Mouse (Mus musculus) lung, embryonic 16.5 days (tissue): ENCODE data around the gene Tnfaip2. TPM values are rescaled to one million over a fixed set of nuclear protein-coding genes. Genes with fewer than 3 reads are reported as not detected.

Experiments used
- ATAC-seq: fragments of 200-750 bp; cut with Nextera tagmentation; 2 replicates; pipeline ENCODE4 v1.8.0; 2017; ENCODE audit warnings: low read depth, mild to moderate bottlenecking, moderate library complexity
- H3K27ac ChIP-seq: fragments of 300-500 bp; sonication (generic); 2 replicates; pipeline ENCODE4 v1.5.1; 2014; ENCODE audit warnings: mild to moderate bottlenecking, control low read depth, low read length
- H3K27me3 ChIP-seq: fragments of 300-500 bp; sonication (generic); 2 replicates; pipeline ENCODE4 v1.6.1; 2014; ENCODE audit warnings: low read depth, low read length, mixed read lengths; ENCODE audit not compliant: control insufficient read depth, insufficient read depth
- H3K36me3 ChIP-seq: fragments of 300-500 bp; sonication (generic); 2 replicates; pipeline ENCODE4 v1.6.1; 2014; ENCODE audit warnings: low read length; ENCODE audit not compliant: control insufficient read depth, insufficient read depth
- H3K4me1 ChIP-seq: fragments of 300-500 bp; sonication (generic); replicated peaks from 2 replicates; pipeline ENCODE4 v1.6.1; 2014; ENCODE audit warnings: low read length, mixed read lengths; ENCODE audit not compliant: control insufficient read depth, insufficient read depth
- H3K4me2 ChIP-seq: fragments of 300-500 bp; sonication (generic); 2 replicates; pipeline ENCODE4 v1.6.1; 2014; ENCODE audit warnings: low read depth, low read length, control low read depth
- H3K4me3 ChIP-seq: fragments of 300-500 bp; sonication (generic); 2 replicates; pipeline ENCODE4 v1.5.1; 2014; ENCODE audit warnings: mild to moderate bottlenecking, low read length, control low read depth
- H3K9ac ChIP-seq: fragments of 300-500 bp; sonication (generic); 2 replicates; pipeline ENCODE4 v1.6.1; 2014; ENCODE audit warnings: low read length, control low read depth
- H3K9me3 ChIP-seq: fragments of 300-500 bp; sonication (generic); 2 replicates; pipeline ENCODE4 v1.6.1; 2016; ENCODE audit warnings: low read length; ENCODE audit not compliant: control insufficient read depth
- WGBS: fragments of 180-500 bp; shearing (Covaris S2); extraction: QIAGEN DNeasy Blood & Tissue Kit; methylation state at CpG from one replicate; pipeline ENCODE4 v1.1.7; 2014; 5-methylcytosine and 5-hydroxymethylcytosine counted together
- polyA plus RNA-seq: library from polyadenylated mRNA; unstranded; fragments of >200 nt; fragmentation: Nextera tagmentation; extraction: Ambion mirVana; gene quantifications from 2 replicates; pipeline ENCODE4 v1.2.1, GENCODE M21; 2015

Tnfaip2 gene
- polyA plus RNA-seq, 1 experiment from 2014 or later, result 6.9 TPM

DNA sequence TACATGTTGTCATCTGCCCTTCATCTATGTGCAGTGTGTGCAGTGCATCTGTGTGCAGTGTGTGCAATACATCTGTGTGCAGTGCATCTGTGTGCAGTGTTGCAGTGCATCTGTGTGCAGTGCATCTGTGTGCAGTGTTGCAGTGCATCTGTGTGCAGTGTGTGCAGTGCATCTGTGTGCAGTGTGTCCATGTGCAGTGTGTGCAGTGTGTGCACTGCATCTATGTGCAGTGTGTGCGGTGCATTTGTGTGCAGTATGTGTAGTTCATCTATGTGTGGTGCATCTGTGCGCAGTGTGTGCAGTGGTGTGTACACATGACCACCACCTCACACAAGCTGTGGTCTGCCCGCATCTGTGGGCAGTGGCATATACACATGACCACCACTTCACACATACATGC, 24.1 kb downstream of the Tnfaip2 start:
- H3K4me2 ChIP-seq, result no peak overlapping the region
- no peaks in the 10 kb centered on the region for H3K27me3 ChIP-seq
- H3K9ac ChIP-seq, result no peak overlapping the region
- 0 out of 2 replicates have a peak, but pooled peaks cover 2% of the 10 kb centered on the region for H3K4me1 ChIP-seq
- no peaks in the 10 kb centered on the region for H3K9me3 ChIP-seq
- H3K4me3 ChIP-seq, result no peak overlapping the region
- WGBS, result 92% methylated on average over 3 of the region's 3 CpGs
- no peak overlapping the region for H3K27ac ChIP-seq
- ATAC-seq, result no peak
- H3K36me3 ChIP-seq, result no peaks in the 10 kb centered on the region

DNA sequence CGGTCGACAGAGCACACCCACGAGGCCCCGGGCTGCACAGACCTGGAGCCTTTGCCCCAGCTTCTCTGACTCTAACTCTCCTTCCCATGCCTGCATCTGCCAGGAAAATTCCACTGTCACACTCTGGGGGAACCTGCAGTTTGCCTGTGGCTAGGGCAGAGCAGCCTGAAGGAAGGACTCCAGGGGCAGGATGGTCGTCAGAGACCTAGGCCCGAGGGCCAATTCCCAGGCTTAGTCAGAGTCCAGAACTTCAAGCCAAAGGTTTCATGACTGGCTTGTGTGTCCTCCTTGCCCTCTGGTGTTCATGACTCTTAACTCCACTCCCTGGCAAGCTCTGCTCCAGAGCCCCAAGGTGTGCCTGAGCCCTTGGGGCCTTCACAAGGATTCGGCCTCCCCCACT, 25.9 kb downstream of the Tnfaip2 start:
- Histone ChIP-seq H3K4me2 (no peak overlapping the region), H3K4me3 (no peak overlapping the region), H3K4me1 (no peaks in the 10 kb centered on the region), H3K27ac (no peak overlapping the region), H3K9ac (no peak overlapping the region), H3K9me3 (no peaks in the 10 kb centered on the region), H3K36me3 (no peaks in the 10 kb centered on the region), H3K27me3 (no peaks in the 10 kb centered on the region)
- no peak for ATAC-seq
- WGBS, result 81% methylated on average over 7 of the region's 7 CpGs

DNA sequence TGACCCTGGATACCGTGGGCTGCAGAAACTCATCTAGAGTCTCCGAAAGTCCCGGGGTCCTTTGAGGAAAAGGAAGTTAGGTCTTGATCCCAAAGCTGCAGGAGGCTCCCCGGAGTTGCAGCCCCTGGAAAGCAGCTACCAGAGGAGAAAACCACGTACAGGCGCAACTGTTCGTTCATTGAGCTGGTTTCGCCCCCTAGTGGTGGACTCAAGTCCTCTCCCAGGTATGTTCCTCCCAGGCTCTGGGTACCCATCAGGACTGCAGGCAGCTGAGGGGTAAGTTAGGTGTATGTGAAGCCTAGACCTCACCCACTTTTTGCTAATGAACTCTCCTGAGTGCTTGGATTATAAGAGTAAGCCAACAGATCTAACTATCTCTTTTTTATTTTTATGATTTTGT, 27.2 kb downstream of the Tnfaip2 start:
- Histone ChIP-seq H3K4me3 (no peak overlapping the region), H3K36me3 (no peaks in the 10 kb centered on the region), H3K4me2 (no peak overlapping the region), H3K9ac (no peak overlapping the region), H3K27ac (no peak overlapping the region), H3K9me3 (no peaks in the 10 kb centered on the region), H3K4me1 (no peaks in the 10 kb centered on the region), H3K27me3 (no peaks in the 10 kb centered on the region)
- peak; percentile 74; the same call in 1 of the 2 replicates for ATAC-seq
- WGBS, result 5% methylated on average over 8 of the region's 8 CpGs

DNA sequence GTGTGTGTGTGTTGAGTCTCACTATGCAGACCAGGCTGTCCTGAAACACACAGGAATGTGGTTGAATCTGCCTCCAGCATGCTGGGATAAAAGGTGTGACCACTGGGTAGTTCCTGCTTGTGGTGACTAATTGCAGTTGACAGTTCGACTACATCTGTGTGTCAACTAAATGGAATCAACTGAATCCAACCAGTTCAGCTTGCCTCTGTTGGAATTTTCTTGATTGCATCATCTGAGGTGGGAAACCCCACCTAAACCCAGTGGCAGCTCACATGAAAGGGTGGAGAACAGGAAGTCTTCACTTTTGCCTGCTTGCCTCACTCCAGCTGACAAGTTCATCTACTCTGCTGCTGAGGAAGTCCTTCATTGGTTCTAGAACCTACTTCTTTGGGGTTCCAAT, 28.9 kb downstream of the Tnfaip2 start:
- no peak overlapping the region for H3K4me3 ChIP-seq
- ATAC-seq, result no peak
- 43% methylated on average over 1 of the region's 1 CpGs for WGBS
- no peak overlapping the region for H3K27ac ChIP-seq
- H3K4me1 ChIP-seq, result no peaks in the 10 kb centered on the region
- H3K27me3 ChIP-seq, result no peaks in the 10 kb centered on the region
- H3K4me2 ChIP-seq, result no peak overlapping the region
- no peaks in the 10 kb centered on the region for H3K9me3 ChIP-seq
- H3K9ac ChIP-seq, result no peak overlapping the region
- H3K36me3 ChIP-seq, result no peaks in the 10 kb centered on the region

DNA sequence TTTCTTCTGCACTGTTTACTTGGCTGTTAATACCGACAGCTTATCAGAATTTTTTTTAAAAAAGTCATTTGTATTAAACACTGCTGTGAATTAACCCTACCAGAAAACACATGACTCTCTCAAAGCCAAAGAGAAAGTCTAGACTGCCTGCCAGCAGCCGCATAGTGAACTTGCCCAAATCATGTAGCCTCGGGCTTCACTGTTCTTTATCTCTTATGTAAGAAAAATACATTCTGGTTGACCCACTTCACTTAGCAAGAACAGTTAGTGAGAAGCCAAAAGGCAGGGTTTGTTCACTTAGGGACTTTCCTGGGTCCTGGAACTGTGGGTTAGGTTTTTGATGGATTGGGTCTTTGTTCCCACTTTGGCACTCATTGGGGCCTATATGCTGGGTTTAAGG, 29.5 kb downstream of the Tnfaip2 start:
- Histone ChIP-seq H3K4me3 (no peak overlapping the region), H3K4me2 (no peak overlapping the region), H3K36me3 (no peaks in the 10 kb centered on the region), H3K9ac (no peak overlapping the region), H3K9me3 (no peaks in the 10 kb centered on the region), H3K4me1 (no peaks in the 10 kb centered on the region), H3K27me3 (no peaks in the 10 kb centered on the region), H3K27ac (no peak overlapping the region)
- ATAC-seq, result no peak
- WGBS, result 54% methylated on average over 3 of the region's 3 CpGs

DNA sequence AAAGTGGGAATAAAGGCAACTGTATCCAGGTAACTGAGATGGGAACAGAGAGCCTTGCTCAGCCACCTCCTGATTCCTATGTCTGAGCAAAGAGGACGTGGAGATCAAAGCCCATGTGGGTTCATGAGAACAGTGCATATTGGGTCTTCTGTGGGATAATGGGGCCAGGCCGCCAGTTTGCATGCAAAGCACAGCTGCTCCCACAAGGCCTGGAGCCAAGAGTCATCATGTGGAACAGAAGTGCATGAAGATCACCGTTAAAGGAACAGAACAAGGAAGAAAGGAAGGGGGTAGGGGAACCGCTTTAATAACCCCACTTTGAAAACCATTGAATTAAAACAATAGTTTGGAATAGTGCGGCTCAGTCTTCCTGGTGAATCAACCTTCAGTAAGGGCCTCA, 30.6 kb downstream of the Tnfaip2 start:
- H3K4me3 ChIP-seq, result no peak overlapping the region
- no peak overlapping the region for H3K27ac ChIP-seq
- ATAC-seq, result no peak
- H3K9me3 ChIP-seq, result no peaks in the 10 kb centered on the region
- no peaks in the 10 kb centered on the region for H3K27me3 ChIP-seq
- H3K4me2 ChIP-seq, result no peak overlapping the region
- WGBS, result 66% methylated on average over 5 of the region's 5 CpGs
- no peak overlapping the region for H3K9ac ChIP-seq
- no peaks in the 10 kb centered on the region for H3K36me3 ChIP-seq
- H3K4me1 ChIP-seq, result no peaks in the 10 kb centered on the region

DNA sequence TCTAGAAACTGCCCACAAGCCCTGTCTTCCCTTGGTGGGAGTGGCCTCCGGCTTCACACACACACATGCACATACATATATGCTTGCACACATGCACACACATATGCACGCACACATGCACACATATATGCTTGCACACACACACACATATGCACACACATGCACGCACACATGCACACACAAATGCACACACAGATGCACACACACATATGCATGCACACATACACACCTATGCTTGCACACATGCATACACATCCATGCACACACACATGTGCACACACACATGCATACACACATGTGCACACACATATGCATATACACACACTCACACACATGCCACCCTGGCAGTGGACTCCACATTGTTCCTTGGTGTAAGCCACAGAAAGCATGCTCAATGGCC, 32.1 kb downstream of the Tnfaip2 start:
- WGBS, result 89% methylated on average over 3 of the region's 3 CpGs
- Histone ChIP-seq H3K4me3 (no peak overlapping the region), H3K4me1 (no peaks in the 10 kb centered on the region), H3K4me2 (no peak overlapping the region), H3K9ac (no peak overlapping the region), H3K36me3 (no peaks in the 10 kb centered on the region), H3K27me3 (no peaks in the 10 kb centered on the region), H3K9me3 (no peaks in the 10 kb centered on the region), H3K27ac (no peak overlapping the region)
- ATAC-seq, result no peak

DNA sequence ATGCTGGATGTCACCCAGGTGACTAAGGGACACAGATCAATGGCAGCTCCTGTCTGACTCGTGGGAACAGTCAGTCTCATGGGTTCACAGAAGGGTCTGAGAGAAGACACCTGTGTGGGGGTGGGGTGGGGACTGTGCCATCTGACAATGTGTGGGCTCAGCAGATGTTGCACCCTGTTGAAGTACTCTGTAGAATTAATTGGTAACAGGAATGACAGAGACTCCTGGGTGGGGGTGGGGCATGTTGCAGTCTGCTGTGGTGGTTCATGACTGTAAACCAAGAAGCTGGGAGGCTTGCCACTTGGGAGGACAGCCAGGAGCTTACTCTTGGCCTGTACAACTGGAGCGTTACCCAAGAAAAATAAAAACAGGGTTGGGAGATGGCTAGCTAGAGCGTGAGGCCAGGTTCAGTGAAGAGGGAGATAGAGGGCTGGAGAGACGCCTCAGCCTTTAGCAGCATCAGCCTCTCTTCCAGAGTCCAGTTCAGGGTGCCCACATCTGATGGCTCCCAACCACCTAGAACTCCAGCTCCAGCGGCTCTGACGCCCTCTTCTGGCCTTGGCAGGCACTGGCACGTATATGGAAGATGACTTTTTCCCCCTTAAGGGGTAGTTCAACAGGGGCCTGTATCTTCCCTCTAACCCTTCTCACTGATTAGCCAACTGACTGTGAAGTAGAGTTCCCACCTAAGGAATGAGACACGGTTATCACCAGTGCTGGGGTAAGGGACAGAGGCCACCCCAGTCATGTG, 32.8 kb downstream of the Tnfaip2 start:
- ATAC-seq, result peak; percentile 61
- Histone ChIP-seq H3K4me1 (no peaks in the 10 kb centered on the region), H3K4me3 (no peak overlapping the region), H3K4me2 (no peak overlapping the region), H3K36me3 (no peaks in the 10 kb centered on the region), H3K27ac (no peak overlapping the region), H3K9ac (no peak overlapping the region), H3K27me3 (no peaks in the 10 kb centered on the region), H3K9me3 (no peaks in the 10 kb centered on the region)
- 44% methylated on average over 8 of the region's 8 CpGs for WGBS

DNA sequence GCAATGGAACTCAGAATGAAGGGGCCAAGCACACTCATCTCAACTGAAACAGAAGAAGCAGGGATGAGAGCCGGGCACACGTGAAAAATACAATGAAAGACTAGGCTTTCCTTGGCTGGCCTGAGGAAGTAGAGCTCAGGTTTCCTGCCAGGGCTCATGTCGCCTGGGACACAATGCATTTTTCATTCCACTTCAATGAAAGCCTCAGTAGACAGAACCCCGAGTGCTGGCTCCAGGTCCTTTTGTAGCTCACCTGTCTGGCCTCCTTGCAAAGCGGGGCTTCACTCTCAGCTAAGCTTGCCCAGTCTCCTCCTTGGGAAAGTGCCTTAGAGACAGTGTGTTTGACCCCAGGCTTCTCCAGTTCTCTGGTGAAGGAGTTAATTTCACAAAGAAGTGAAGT, 36.7 kb downstream of the Tnfaip2 start:
- no peak for ATAC-seq
- H3K9me3 ChIP-seq, result no peaks in the 10 kb centered on the region
- H3K4me2 ChIP-seq, result no peak overlapping the region
- no peaks in the 10 kb centered on the region for H3K36me3 ChIP-seq
- H3K4me1 ChIP-seq, result no peaks in the 10 kb centered on the region
- H3K9ac ChIP-seq, result no peak overlapping the region
- H3K27me3 ChIP-seq, result no peaks in the 10 kb centered on the region; the same call in 1 of the 2 replicates
- H3K27ac ChIP-seq, result no peak overlapping the region
- H3K4me3 ChIP-seq, result no peak overlapping the region
- WGBS, result 42% methylated on average over 5 of the region's 5 CpGs
